Mouse (Mus musculus) layer of hippocampus, postnatal 10 days (tissue): ENCODE results near the gene Cxcl5. TPM values are rescaled to one million over a fixed set of nuclear protein-coding genes. Genes with fewer than 3 reads are reported as not detected.

Experiments used
- DNase-seq, 2 experiments: peaks; one replicate each; pipeline ENCODE4 v3.0.0; 2021; ENCODE audit warnings: low spot score in 2 of 2
- long read RNA-seq: library from polyadenylated mRNA; stranded (forward); transcript quantifications from one replicate; pipeline ENCODE4 v2.0.0, GENCODE M21; 2023
- total RNA-seq, 2 experiments: library from RNA; stranded (reverse); gene quantifications; 2 replicates each; pipeline ENCODE4 v1.2.3; 2021

Gene Cxcl5
- under 1 TPM; 0.23 to 0.27 TPM for total RNA-seq
- long read RNA-seq = 0 reads

DNA sequence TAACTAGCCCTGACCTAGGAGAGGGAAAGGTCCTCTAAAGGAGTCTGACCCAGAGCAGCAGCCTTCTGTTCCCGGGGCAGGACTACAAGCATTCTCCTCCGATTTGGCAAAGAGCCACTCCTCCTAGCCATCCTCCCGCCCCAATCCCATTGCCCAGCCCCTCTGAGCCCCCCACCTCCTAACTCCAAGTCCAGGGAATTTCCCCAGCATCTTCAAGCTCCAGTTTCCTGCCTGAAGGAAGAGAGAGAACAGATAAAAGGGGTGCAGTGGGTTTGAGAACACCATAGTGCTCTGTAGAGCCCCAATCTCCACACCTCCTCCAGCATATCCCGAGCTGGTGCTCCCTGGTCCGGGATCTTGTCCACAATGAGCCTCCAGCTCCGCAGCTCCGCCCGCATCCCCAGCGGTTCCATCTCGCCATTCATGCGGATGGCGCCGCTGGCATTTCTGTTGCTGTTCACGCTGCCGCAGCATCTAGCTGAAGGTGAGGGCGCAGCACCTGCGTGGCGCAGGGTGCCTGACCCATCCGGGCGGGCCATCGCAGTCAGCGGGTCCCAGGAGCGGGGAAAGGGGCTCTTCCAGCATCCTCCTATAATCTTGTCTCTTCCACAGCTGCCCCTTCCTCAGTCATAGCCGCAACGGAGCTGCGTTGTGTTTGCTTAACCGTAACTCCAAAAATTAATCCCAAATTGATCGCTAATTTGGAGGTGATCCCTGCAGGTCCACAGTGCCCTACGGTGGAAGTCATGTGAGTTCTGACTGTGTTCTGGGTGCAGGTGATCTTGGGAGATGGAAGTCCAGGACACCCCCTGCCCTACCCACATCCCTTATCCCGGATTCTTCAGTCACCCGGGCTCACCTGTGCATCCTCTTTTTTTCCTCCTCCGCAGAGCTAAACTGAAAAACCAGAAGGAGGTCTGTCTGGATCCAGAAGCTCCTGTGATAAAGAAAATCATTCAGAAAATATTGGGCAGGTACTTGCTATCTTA, at the start of gene Cxcl5:
TSS of gene Cxcl5 (plus strand) at position 284 of the 989 bp plus-strand sequence.
- peak; percentile 11 to 23 for DNase-seq

GRCm38 (mm10) chr5:90711409-90711808, 47.8 kb upstream of the Cxcl5 start:
- no peak for DNase-seq

DNA sequence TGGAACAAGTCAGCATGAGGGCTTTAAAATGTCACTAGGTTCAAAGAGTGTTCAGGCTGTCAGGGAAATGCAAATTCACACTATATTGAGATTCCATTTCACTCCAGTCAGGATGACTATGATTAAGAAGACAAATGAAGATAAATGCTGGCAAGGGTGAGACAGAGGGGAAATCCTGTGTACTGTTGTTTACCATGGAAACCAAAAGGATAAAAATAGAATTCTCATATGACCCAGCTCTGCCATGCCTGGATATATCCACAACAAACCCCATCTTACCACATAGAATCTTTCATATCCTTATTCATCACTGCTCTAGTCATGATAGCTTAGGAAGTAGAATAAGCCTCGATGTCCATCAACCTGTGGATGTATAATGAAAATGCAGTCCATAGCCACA, 41.2 kb upstream of the Cxcl5 start:
- DNase-seq = no peak

DNA sequence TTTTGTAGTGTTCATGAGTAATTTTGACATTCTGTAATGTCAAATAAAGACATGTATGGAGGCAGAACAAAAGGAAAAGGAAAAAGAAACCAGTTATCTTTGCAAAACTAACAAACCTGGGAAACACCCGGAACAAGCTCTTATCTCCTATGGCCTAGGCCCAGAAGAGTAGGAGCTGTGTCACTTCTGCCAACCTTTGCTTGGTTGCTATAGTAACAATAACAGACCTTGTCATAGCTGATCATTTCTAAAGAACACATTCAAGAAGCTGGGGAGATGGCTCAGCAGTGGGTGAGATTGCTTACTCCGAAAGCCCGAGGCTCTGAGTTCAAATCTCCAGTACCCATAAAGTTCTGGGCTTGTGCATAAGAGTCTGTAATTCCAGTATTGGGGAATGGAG, 36.5 kb upstream of the Cxcl5 start:
- no peak for DNase-seq

DNA sequence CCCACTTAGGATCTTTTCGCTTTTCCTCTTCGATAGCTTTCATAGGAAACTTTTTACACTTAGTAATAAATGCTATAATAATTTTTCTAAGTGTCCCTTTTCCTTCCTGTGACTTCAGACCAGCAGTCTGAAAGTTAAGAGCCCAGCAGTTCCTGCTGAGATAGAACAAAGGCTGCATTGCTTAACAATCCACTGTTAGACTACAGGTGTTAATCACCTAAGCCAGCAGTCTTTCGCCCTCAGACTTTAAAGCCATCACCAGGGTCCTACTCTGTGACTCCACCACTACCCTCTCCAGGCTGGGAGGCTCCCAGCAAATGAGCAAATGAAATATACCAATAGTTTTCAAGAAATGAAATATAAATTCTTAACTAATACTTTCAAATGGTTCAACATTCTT, 30.9 kb upstream of the Cxcl5 start:
- DNase-seq = no peak

DNA sequence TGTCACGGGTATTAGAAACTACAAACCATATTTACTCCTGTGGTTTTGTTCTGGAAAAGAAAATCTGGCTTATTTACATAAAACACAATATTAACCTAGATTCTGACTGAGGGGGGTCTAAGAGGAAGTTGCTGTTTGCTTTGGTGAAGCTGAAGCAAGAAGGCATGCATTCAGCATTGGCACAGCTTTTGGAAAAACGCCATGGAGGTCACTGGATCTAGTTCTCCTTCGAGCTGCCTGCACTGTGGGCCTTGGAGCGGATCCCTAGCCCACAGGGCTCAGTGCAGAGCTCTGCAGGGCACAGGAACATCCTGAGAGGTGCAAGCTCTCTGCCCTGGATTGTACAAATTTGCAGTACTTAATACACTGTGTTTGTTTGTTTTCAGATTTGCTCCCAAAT, 27.7 kb upstream of the Cxcl5 start:
- no peak for DNase-seq

- no peak for DNase-seq
Observed at GRCm38 (mm10) chr5:90742029-90742428, 17.1 kb upstream of the Cxcl5 start.

DNA sequence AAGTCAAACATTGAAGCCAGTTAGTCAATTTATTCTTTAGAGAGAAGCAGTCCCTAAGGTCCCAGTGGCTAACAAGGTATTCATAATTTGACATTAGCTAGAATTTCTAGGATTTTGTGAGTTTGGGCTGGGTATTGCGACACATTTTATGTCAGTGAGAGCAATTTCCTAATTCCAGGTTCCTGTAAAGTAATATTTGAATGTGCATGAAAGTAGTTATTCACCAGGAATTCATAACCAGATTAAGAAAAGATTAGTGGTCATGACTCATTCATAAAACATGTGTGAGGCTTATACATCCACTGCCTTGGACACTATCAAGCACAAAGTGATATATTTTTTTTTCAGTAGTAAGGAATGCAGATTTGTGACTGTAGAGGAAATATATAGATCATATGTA, 5.2 kb upstream of the Cxcl5 start:
- DNase-seq = no peak

GRCm38 (mm10) chr5:90758020-90758605, 1.0 kb upstream of the Cxcl5 start:
- no peak for DNase-seq

GRCm38 (mm10) chr5:90760303-90760702, 1.1 kb downstream of the Cxcl5 start:
- no peak for DNase-seq

- no peak for DNase-seq
Observed at GRCm38 (mm10) chr5:90760844-90761243, 1.7 kb downstream of the Cxcl5 start.

- DNase-seq = no peak
Observed at GRCm38 (mm10) chr5:90761834-90762233, 2.7 kb downstream of the Cxcl5 start.

DNA sequence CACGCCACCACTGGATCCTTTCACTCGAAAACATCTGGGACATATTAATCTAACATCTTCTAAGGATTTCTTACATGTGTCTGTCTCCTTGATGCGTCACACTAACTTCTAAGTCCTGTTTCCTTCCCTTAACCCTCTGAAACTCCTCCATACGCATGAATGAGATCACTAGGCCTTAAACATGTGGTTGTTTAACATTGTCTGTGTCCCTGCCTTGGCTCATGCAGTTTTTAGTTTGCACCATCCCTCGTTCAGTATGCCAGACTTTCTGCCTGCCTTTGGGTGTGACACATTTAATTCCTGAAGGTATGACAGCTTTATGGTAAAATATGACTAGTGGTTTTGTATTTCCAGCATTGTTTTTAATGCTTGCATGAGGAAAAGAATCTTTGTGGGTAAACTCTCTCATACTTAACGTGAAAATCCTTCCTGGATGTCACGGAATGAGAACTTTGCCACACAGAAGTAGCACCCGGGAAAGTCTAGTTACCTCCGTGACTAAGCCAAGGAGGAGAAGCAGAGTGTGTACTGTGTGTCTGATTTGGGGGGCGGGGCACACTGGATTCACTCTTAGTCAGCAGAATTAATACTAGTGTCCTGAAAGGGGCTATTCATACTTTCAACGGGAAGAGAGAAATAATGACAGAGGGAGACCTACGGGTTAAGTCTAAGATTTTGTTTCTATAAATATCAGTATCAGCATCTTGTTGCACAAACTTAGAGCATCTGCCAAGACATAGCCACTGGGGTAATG, 4.9 kb downstream of the Cxcl5 start:
- no peak for DNase-seq

GRCm38 (mm10) chr5:90765821-90766606, 6.9 kb downstream of the Cxcl5 start:
- no peak for DNase-seq

- no peak for DNase-seq
Observed at GRCm38 (mm10) chr5:90768218-90768617, 9.1 kb downstream of the Cxcl5 start, which contains the start of gene Ppbp. Ppbp (plus strand) TSS chr5:90768518.

- DNase-seq = no peak
Observed at GRCm38 (mm10) chr5:90771369-90771768, 12.2 kb downstream of the Cxcl5 start.

- DNase-seq = no peak
Observed at GRCm38 (mm10) chr5:90771880-90772653, 12.9 kb downstream of the Cxcl5 start, which contains the start of gene Pf4. Pf4 (plus strand) TSS chr5:90772435.

GRCm38 (mm10) chr5:90775562-90775961, 16.4 kb downstream of the Cxcl5 start:
- no peak for DNase-seq

- DNase-seq = no peak
Observed at GRCm38 (mm10) chr5:90777621-90778020, 18.5 kb downstream of the Cxcl5 start.

GRCm38 (mm10) chr5:90778856-90779255, 19.7 kb downstream of the Cxcl5 start:
- DNase-seq = no peak
